Mouse (Mus musculus): ENCODE data around the gene Gm28038.
A peak's percentile ranks its signal among the peaks of the same experiment; 100 is the strongest.

Gm28038 gene

GRCm38 (mm10) chr2:30285416-30286181 lies 4.8 kb downstream of the Gm28038 start:
- no peak for DNase-seq (ENCODE audit: low spot score in 2 of 2)

- peak; percentile 95 to 99 for DNase-seq (ENCODE audit: low spot score in 2 of 2)
Observed at GRCm38 (mm10) chr2:30286192-30287026, 5.6 kb downstream of the Gm28038 start, which contains the start of the genes Dolk and Nup188. Dolk (minus strand) TSS chr2:30286334. Nup188 (plus strand) TSS chr2:30286397.

- DNase-seq (ENCODE audit: low spot score in 2 of 2) = peak in 1 of 2 experiments; percentile 17
Observed at GRCm38 (mm10) chr2:30287027-30287373, 6.2 kb downstream of the Gm28038 start.

GRCm38 (mm10) chr2:30299525-30299924 lies 18.7 kb downstream of the Gm28038 start:
- no peak for DNase-seq (ENCODE audit: low spot score in 2 of 2)

- no peak for DNase-seq (ENCODE audit: low spot score in 2 of 2)
Observed at GRCm38 (mm10) chr2:30299966-30300365, 19.1 kb downstream of the Gm28038 start.

- no peak for DNase-seq (ENCODE audit: low spot score in 2 of 2)
Observed at GRCm38 (mm10) chr2:30306087-30306486, 25.2 kb downstream of the Gm28038 start.

- DNase-seq (ENCODE audit: low spot score in 2 of 2) = no peak
Observed at GRCm38 (mm10) chr2:30309351-30309750, 28.5 kb downstream of the Gm28038 start.

- DNase-seq (ENCODE audit: low spot score in 2 of 2) = no peak
Observed at GRCm38 (mm10) chr2:30311481-30311880, 30.6 kb downstream of the Gm28038 start.

GRCm38 (mm10) chr2:30316136-30316535 lies 35.3 kb downstream of the Gm28038 start:
- DNase-seq (ENCODE audit: low spot score in 2 of 2) = no peak

GRCm38 (mm10) chr2:30316955-30317354 lies 36.1 kb downstream of the Gm28038 start:
- no peak for DNase-seq (ENCODE audit: low spot score in 2 of 2)

GRCm38 (mm10) chr2:30319260-30319659 lies 38.4 kb downstream of the Gm28038 start:
- no peak for DNase-seq (ENCODE audit: low spot score in 2 of 2)

GRCm38 (mm10) chr2:30323111-30323510 lies 42.3 kb downstream of the Gm28038 start:
- no peak for DNase-seq (ENCODE audit: low spot score in 2 of 2)

GRCm38 (mm10) chr2:30325296-30325695 lies 44.5 kb downstream of the Gm28038 start:
- no peak for DNase-seq (ENCODE audit: low spot score in 2 of 2)

- no peak for DNase-seq (ENCODE audit: low spot score in 2 of 2)
Observed at GRCm38 (mm10) chr2:30327276-30327675, 46.4 kb downstream of the Gm28038 start.

GRCm38 (mm10) chr2:30328791-30329190 lies 47.9 kb downstream of the Gm28038 start:
- no peak for DNase-seq (ENCODE audit: low spot score in 2 of 2)

GRCm38 (mm10) chr2:30335324-30335723 lies 54.5 kb downstream of the Gm28038 start:
- DNase-seq (ENCODE audit: low spot score in 2 of 2) = no peak

GRCm38 (mm10) chr2:30336174-30336915 lies 55.5 kb downstream of the Gm28038 start:
- DNase-seq (ENCODE audit: low spot score in 2 of 2) = no peak

GRCm38 (mm10) chr2:30337179-30337578 lies 56.3 kb downstream of the Gm28038 start:
- no peak for DNase-seq (ENCODE audit: low spot score in 2 of 2)

GRCm38 (mm10) chr2:30342061-30342460 lies 61.2 kb downstream of the Gm28038 start:
- DNase-seq (ENCODE audit: low spot score in 2 of 2) = no peak

GRCm38 (mm10) chr2:30342544-30342943 lies 61.7 kb downstream of the Gm28038 start:
- DNase-seq (ENCODE audit: low spot score in 2 of 2) = no peak

- no peak for DNase-seq (ENCODE audit: low spot score in 2 of 2)
Observed at GRCm38 (mm10) chr2:30343601-30344137, 62.8 kb downstream of the Gm28038 start.
